Mouse (Mus musculus) ES-E14 (cell line): ENCODE data around the gene Pex12.

Experiments used
- CHD2 ChIP-seq: IDR thresholded peaks from 2 replicates; pipeline ENCODE4 v1.6.1; 2014; ENCODE audit warnings: mild to moderate bottlenecking, low read depth, low read length, inconsistent platforms
- HCFC1 ChIP-seq: IDR thresholded peaks from 2 replicates; pipeline ENCODE4 v1.6.1; 2012; ENCODE audit warnings: low read length, inconsistent platforms, borderline replicate concordance; ENCODE audit not compliant: insufficient read depth
- MAFK ChIP-seq: IDR thresholded peaks from 2 replicates; pipeline ENCODE4 v1.6.1; 2014; ENCODE audit warnings: mild to moderate bottlenecking, low read depth, low read length, inconsistent platforms; ENCODE audit not compliant: insufficient read depth
- ZC3H11A ChIP-seq: IDR thresholded peaks from 2 replicates; pipeline ENCODE4 v1.6.1; 2012; ENCODE audit warnings: low read depth, mild to moderate bottlenecking, inconsistent platforms, low read length, borderline replicate concordance
- ZNF384 ChIP-seq: IDR thresholded peaks from 2 replicates; pipeline ENCODE4 v1.6.1; 2012; ENCODE audit warnings: low read depth, low read length, inconsistent platforms

DNA sequence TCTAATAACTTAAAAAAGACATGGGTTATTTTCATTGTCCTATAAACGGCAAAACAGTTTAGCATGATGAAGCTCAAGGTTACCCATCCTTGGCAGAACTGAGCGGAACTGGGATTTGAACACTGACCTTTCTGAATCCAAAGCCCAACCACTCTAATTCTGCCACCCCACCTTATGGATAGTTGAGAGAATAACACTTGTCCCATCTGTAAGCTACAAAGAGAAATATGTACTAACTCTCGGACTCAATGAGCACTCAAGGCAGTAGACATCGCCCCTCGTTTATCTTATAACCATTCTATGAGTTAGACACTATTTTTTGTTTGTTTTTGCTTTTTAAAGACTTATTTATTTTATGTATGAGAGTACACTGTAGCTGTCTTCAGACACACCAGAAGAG is 13.3 kb downstream of the Pex12 start:
- TF ChIP-seq CHD2 (no peak), HCFC1 (no peak), ZNF384 (no peak), MAFK (no peak), ZC3H11A (no peak)
